Mouse (Mus musculus): ENCODE results near the gene Ccdc183. TPM values are rescaled to one million over a fixed set of nuclear protein-coding genes. Genes with fewer than 3 reads are reported as not detected.

The Ccdc183 gene
- polyA plus RNA-seq (2016; fragmentation: Nextera tagmentation; extraction: Ambion mirVana): 0.10 and 0.11 TPM in 2 replicates

- Histone ChIP-seq H3K27me3 (replicated peaks; ENCODE audit: low read depth, poor library complexity, severe bottlenecking) (peaks cover 76% of the 10 kb centered on the region), H3K36me3 (replicated peaks) (no peaks in the 10 kb centered on the region), H3K9me3 (no peaks in the 10 kb centered on the region), H3K4me1 (peaks cover 25% of the 10 kb centered on the region), H3K4me3 (peak within 1 kb of the TSS; percentile 33; the same call in 1 of the 2 replicates), H3K27ac (replicated peaks) (no peak within 1 kb of the TSS)
- no peak for DNase-seq (ENCODE audit: low spot score)
- 82% methylated on average over 3 of the region's 3 CpGs for WGBS
Measured at GRCm38 (mm10) chr2:25617578-25617977, at the start of gene Ccdc183. Ccdc183 (minus strand) TSS chr2:25617678.

GRCm38 (mm10) chr2:25666516-25666915, 49.0 kb upstream of the Ccdc183 start:
- H3K4me3 ChIP-seq: no peak overlapping the region
- DNase-seq (ENCODE audit: low spot score): no peak
- H3K27me3 ChIP-seq (replicated peaks; ENCODE audit: low read depth, poor library complexity, severe bottlenecking): no peaks in the 10 kb centered on the region
- no peaks in the 10 kb centered on the region for H3K4me1 ChIP-seq
- no peak overlapping the region for H3K27ac ChIP-seq (replicated peaks)
- no peaks in the 10 kb centered on the region for H3K9me3 ChIP-seq
- no peaks in the 10 kb centered on the region for H3K36me3 ChIP-seq (replicated peaks)
- WGBS: 66% methylated on average over 1 of the region's 1 CpGs

- H3K27me3 ChIP-seq (replicated peaks; ENCODE audit: low read depth, poor library complexity, severe bottlenecking): no peaks in the 10 kb centered on the region
- no peaks in the 10 kb centered on the region for H3K36me3 ChIP-seq (replicated peaks)
- no peaks in the 10 kb centered on the region for H3K4me1 ChIP-seq
- WGBS: 75% methylated on average over 5 of the region's 5 CpGs
- no peak overlapping the region for H3K4me3 ChIP-seq
- no peaks in the 10 kb centered on the region for H3K9me3 ChIP-seq
- H3K27ac ChIP-seq (replicated peaks): no peak overlapping the region
- DNase-seq (ENCODE audit: low spot score): no peak
Measured at GRCm38 (mm10) chr2:25664125-25664524, 46.6 kb upstream of the Ccdc183 start.

GRCm38 (mm10) chr2:25663511-25663910, 46.0 kb upstream of the Ccdc183 start:
- H3K36me3 ChIP-seq (replicated peaks): no peaks in the 10 kb centered on the region
- H3K4me3 ChIP-seq: no peak overlapping the region
- 68% methylated on average over 1 of the region's 1 CpGs for whole genome bisulfite sequencing
- H3K9me3 ChIP-seq: no peaks in the 10 kb centered on the region
- H3K27ac ChIP-seq (replicated peaks): no peak overlapping the region
- H3K4me1 ChIP-seq: no peaks in the 10 kb centered on the region
- DNase-seq (ENCODE audit: low spot score): peak; percentile 55
- H3K27me3 ChIP-seq (replicated peaks; ENCODE audit: low read depth, poor library complexity, severe bottlenecking): no peaks in the 10 kb centered on the region

- WGBS: 86% methylated on average over 6 of the region's 6 CpGs
- no peak for DNase-seq (ENCODE audit: low spot score)
- Histone ChIP-seq H3K4me3 (no peak overlapping the region), H3K4me1 (no peaks in the 10 kb centered on the region), H3K27ac (replicated peaks) (no peak overlapping the region), H3K27me3 (replicated peaks; ENCODE audit: low read depth, poor library complexity, severe bottlenecking) (no peaks in the 10 kb centered on the region), H3K9me3 (no peaks in the 10 kb centered on the region), H3K36me3 (replicated peaks) (no peaks in the 10 kb centered on the region)
Measured at GRCm38 (mm10) chr2:25661245-25661970, 43.9 kb upstream of the Ccdc183 start.

- Histone ChIP-seq H3K9me3 (no peaks in the 10 kb centered on the region), H3K36me3 (replicated peaks) (no peaks in the 10 kb centered on the region), H3K27me3 (replicated peaks; ENCODE audit: low read depth, poor library complexity, severe bottlenecking) (no peaks in the 10 kb centered on the region), H3K4me1 (0 out of 2 replicates have a peak, but pooled peaks cover under 1% of the 10 kb centered on the region), H3K4me3 (no peak overlapping the region), H3K27ac (replicated peaks) (no peak overlapping the region)
- no peak for DNase-seq (ENCODE audit: low spot score)
- 88% methylated on average over 8 of the region's 8 CpGs for WGBS
Measured at GRCm38 (mm10) chr2:25660279-25660678, 42.8 kb upstream of the Ccdc183 start.

- Histone ChIP-seq H3K9me3 (no peaks in the 10 kb centered on the region), H3K27ac (replicated peaks) (no peak within 1 kb of the TSS), H3K4me1 (peaks cover 15% of the 10 kb centered on the region), H3K27me3 (replicated peaks; ENCODE audit: low read depth, poor library complexity, severe bottlenecking) (no peaks in the 10 kb centered on the region), H3K4me3 (no peak within 1 kb of the TSS), H3K36me3 (replicated peaks) (no peaks in the 10 kb centered on the region)
- no peak for DNase-seq (ENCODE audit: low spot score)
Measured at GRCm38 (mm10) chr2:25657652-25658051, 40.2 kb upstream of the Ccdc183 start, which contains the start of gene Lcn5. Lcn5 (plus strand) TSS chr2:25657952.

- DNase-seq (ENCODE audit: low spot score): no peak
- Histone ChIP-seq H3K27ac (replicated peaks) (no peak overlapping the region), H3K4me3 (no peak overlapping the region), H3K4me1 (peaks cover 15% of the 10 kb centered on the region), H3K27me3 (replicated peaks; ENCODE audit: low read depth, poor library complexity, severe bottlenecking) (no peaks in the 10 kb centered on the region), H3K36me3 (replicated peaks) (no peaks in the 10 kb centered on the region), H3K9me3 (no peaks in the 10 kb centered on the region)
- 91% methylated on average over 4 of the region's 4 CpGs for WGBS
Measured at GRCm38 (mm10) chr2:25657246-25657645, 39.8 kb upstream of the Ccdc183 start.

GRCm38 (mm10) chr2:25656691-25657090, 39.2 kb upstream of the Ccdc183 start:
- WGBS: 89% methylated on average over 4 of the region's 4 CpGs
- no peak overlapping the region for H3K27ac ChIP-seq (replicated peaks)
- peaks cover 15% of the 10 kb centered on the region for H3K4me1 ChIP-seq
- H3K27me3 ChIP-seq (replicated peaks; ENCODE audit: low read depth, poor library complexity, severe bottlenecking): no peaks in the 10 kb centered on the region
- DNase-seq (ENCODE audit: low spot score): no peak
- H3K36me3 ChIP-seq (replicated peaks): no peaks in the 10 kb centered on the region
- no peaks in the 10 kb centered on the region for H3K9me3 ChIP-seq
- no peak overlapping the region for H3K4me3 ChIP-seq

- H3K9me3 ChIP-seq: no peaks in the 10 kb centered on the region
- H3K27ac ChIP-seq (replicated peaks): 0 out of 2 replicates have a peak overlapping the region, but pooled peaks have one; percentile 7
- no peak overlapping the region for H3K4me3 ChIP-seq
- peak; percentile 26 for DNase-seq (ENCODE audit: low spot score)
- H3K27me3 ChIP-seq (replicated peaks; ENCODE audit: low read depth, poor library complexity, severe bottlenecking): no peaks in the 10 kb centered on the region
- WGBS: 45% methylated on average over 1 of the region's 1 CpGs
- H3K4me1 ChIP-seq: peaks cover 15% of the 10 kb centered on the region
- no peaks in the 10 kb centered on the region for H3K36me3 ChIP-seq (replicated peaks)
Measured at GRCm38 (mm10) chr2:25654502-25654901, 37.0 kb upstream of the Ccdc183 start.

- 78% methylated on average over 2 of the region's 2 CpGs for WGBS
- H3K27ac ChIP-seq (replicated peaks): no peak within 1 kb of the TSS
- DNase-seq (ENCODE audit: low spot score): no peak
Measured at GRCm38 (mm10) chr2:25652902-25653301, 35.4 kb upstream of the Ccdc183 start, which contains the start of gene Lcn8. Lcn8 (plus strand) TSS chr2:25653120.

GRCm38 (mm10) chr2:25639890-25640289, 22.4 kb upstream of the Ccdc183 start:
- WGBS: 15% methylated on average over 6 of the region's 6 CpGs
- DNase-seq (ENCODE audit: low spot score): peak; percentile 71

More at GRCm38 (mm10) chr2:25652902-25653301, 35.4 kb upstream of the Ccdc183 start, which contains the start of gene Lcn8:
- no peaks in the 10 kb centered on the region for H3K27me3 ChIP-seq (replicated peaks; ENCODE audit: low read depth, poor library complexity, severe bottlenecking)
- H3K36me3 ChIP-seq (replicated peaks): no peaks in the 10 kb centered on the region
- H3K4me3 ChIP-seq: no peak within 1 kb of the TSS
- H3K9me3 ChIP-seq: no peaks in the 10 kb centered on the region
- peaks cover 15% of the 10 kb centered on the region for H3K4me1 ChIP-seq

GRCm38 (mm10) chr2:25634046-25634445, 16.6 kb upstream of the Ccdc183 start:
- DNase-seq (ENCODE audit: low spot score): no peak
- no peaks in the 10 kb centered on the region for H3K9me3 ChIP-seq
- WGBS: 44% methylated on average over 1 of the region's 1 CpGs
- no peaks in the 10 kb centered on the region for H3K36me3 ChIP-seq (replicated peaks)
- no peak overlapping the region for H3K4me3 ChIP-seq
- H3K27ac ChIP-seq (replicated peaks): no peak overlapping the region
- no peaks in the 10 kb centered on the region for H3K4me1 ChIP-seq
- H3K27me3 ChIP-seq (replicated peaks; ENCODE audit: low read depth, poor library complexity, severe bottlenecking): no peaks in the 10 kb centered on the region

More at GRCm38 (mm10) chr2:25639890-25640289, 22.4 kb upstream of the Ccdc183 start:
- H3K27ac ChIP-seq (replicated peaks): no peak overlapping the region
- no peaks in the 10 kb centered on the region for H3K9me3 ChIP-seq
- H3K4me3 ChIP-seq: no peak overlapping the region
- no peaks in the 10 kb centered on the region for H3K36me3 ChIP-seq (replicated peaks)
- H3K27me3 ChIP-seq (replicated peaks; ENCODE audit: low read depth, poor library complexity, severe bottlenecking): no peaks in the 10 kb centered on the region
- H3K4me1 ChIP-seq: 0 out of 2 replicates have a peak, but pooled peaks cover 3% of the 10 kb centered on the region

Measured in embryonic facial prominence, embryonic 10.5 days (tissue).